Mouse (Mus musculus) heart, postnatal 0 days (tissue): ENCODE results near the gene Eif3l. TPM values are rescaled to one million over a fixed set of nuclear protein-coding genes. Genes with fewer than 3 reads are reported as not detected.
A peak's percentile ranks its signal among the peaks of the same experiment; 100 is the strongest.

Experiments used
- ATAC-seq: fragments of 200-750 bp; cut with Nextera tagmentation; 2 replicates; pipeline ENCODE4 v1.8.0; 2017; ENCODE audit warnings: low read depth, moderate number of reproducible peaks, moderate library complexity; ENCODE audit not compliant: insufficient read depth
- DNase-seq: peaks from one replicate; pipeline ENCODE4 v3.0.0-alpha.2; 2016; ENCODE audit warnings: low spot score
- H3K27ac ChIP-seq: fragments of 300-500 bp; sonication (generic); 2 replicates; pipeline ENCODE4 v1.5.1; 2014; ENCODE audit warnings: low read depth, mild to moderate bottlenecking
- H3K27me3 ChIP-seq: fragments of 300-500 bp; sonication (generic); 2 replicates; pipeline ENCODE4 v1.6.1; 2014; ENCODE audit warnings: low read length, mixed read lengths; ENCODE audit not compliant: control insufficient read depth, insufficient read depth
- H3K36me3 ChIP-seq: fragments of 300-500 bp; sonication (generic); replicated peaks from 2 replicates; pipeline ENCODE4 v1.6.1; 2014; ENCODE audit warnings: low read length, mixed read lengths; ENCODE audit not compliant: control insufficient read depth, insufficient read depth
- H3K4me1 ChIP-seq: fragments of 300-500 bp; sonication (generic); 2 replicates; pipeline ENCODE4 v1.6.1; 2014; ENCODE audit warnings: antibody characterized with exemption; ENCODE audit not compliant: control insufficient read depth, insufficient read depth
- H3K4me2 ChIP-seq: fragments of 300-500 bp; sonication (generic); 2 replicates; pipeline ENCODE4 v1.6.1; 2014; ENCODE audit warnings: low read depth, mild to moderate bottlenecking, low read length, moderate library complexity
- H3K4me3 ChIP-seq: fragments of 300-500 bp; sonication (generic); 2 replicates; pipeline ENCODE4 v1.5.1; 2014; ENCODE audit warnings: low read depth, low read length
- H3K9ac ChIP-seq: fragments of 300-500 bp; sonication (generic); replicated peaks from 2 replicates; pipeline ENCODE4 v1.6.1; 2014; ENCODE audit warnings: low read depth, low read length, mixed read lengths
- H3K9me3 ChIP-seq: fragments of 300-500 bp; sonication (generic); replicated peaks from 2 replicates; pipeline ENCODE4 v1.6.1; 2016; ENCODE audit warnings: low read length; ENCODE audit not compliant: control insufficient read depth
- CTCF ChIP-seq: IDR thresholded peaks from 2 replicates; pipeline ENCODE4 v1.5.1; 2016; ENCODE audit warnings: antibody characterized with exemption, control low read depth, low read depth
- EP300 ChIP-seq: IDR thresholded peaks from 2 replicates; pipeline ENCODE4 v1.6.1; 2016; ENCODE audit warnings: antibody characterized with exemption, low read depth
- WGBS: fragments of 180-500 bp; shearing (Covaris S2); extraction: QIAGEN DNeasy Blood & Tissue Kit; methylation state at CpG from one replicate; pipeline ENCODE4 v1.1.7; 2014; 5-methylcytosine and 5-hydroxymethylcytosine counted together
- polyA plus RNA-seq: library from polyadenylated mRNA; unstranded; fragments of >200 nt; fragmentation: Nextera tagmentation; extraction: Ambion mirVana; gene quantifications from 2 replicates; pipeline ENCODE4 v1.2.1, GENCODE M21; 2015
- total RNA-seq: library from RNA; depleted of rRNA; stranded (reverse); fragments of >200 nt; gene quantifications from 2 replicates; pipeline ENCODE4 v1.2.3, GENCODE M21; 2014; ENCODE audit warnings: low replicate concordance

Gene Eif3l
- total and polyA plus RNA-seq, 2 experiments from 2014 or later: 123 to 183 TPM

GRCm38 (mm10) chr15:79101531-79101930 is 26.6 kb downstream of the Eif3l start:
- DNase-seq (no peak), ATAC-seq (no peak)
- Histone ChIP-seq H3K4me2 (no peak overlapping the region), H3K9me3 (no peaks in the 10 kb centered on the region), H3K27me3 (no peaks in the 10 kb centered on the region), H3K27ac (no peak overlapping the region), H3K36me3 (no peaks in the 10 kb centered on the region), H3K9ac (0 out of 2 replicates have a peak overlapping the region, but pooled peaks have one; percentile 4), H3K4me1 (peaks cover 51% of the 10 kb centered on the region), H3K4me3 (no peak overlapping the region)
- TF ChIP-seq CTCF: no peak
- no peak for TF ChIP-seq EP300

DNA sequence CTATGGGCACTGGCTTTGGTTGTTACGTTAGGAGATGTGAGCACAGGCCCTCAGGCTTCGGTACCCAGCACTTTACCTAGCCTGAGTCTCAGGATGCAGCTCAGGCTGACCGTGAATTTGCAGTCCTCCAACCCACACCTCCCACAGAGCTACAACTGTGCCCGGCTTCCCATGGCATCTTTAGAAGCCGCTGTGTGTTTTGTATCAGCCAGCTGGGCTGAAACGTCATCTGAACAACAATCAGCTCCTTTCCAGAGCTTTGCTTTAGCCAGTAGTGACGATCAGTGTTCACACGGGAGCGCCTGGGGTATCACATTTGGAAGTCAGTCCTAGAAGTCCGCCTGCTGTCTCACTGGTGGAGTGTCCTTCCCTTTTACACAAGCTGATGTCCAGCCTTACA is 28.3 kb downstream of the Eif3l start:
- Histone ChIP-seq H3K4me1 (peaks cover 37% of the 10 kb centered on the region), H3K27me3 (no peaks in the 10 kb centered on the region), H3K4me3 (no peak overlapping the region), H3K27ac (no peak overlapping the region), H3K36me3 (no peaks in the 10 kb centered on the region), H3K9me3 (no peaks in the 10 kb centered on the region), H3K9ac (no peak overlapping the region), H3K4me2 (no peak overlapping the region)
- no peak for ATAC-seq
- WGBS: 75% methylated on average over 10 of the region's 10 CpGs
- no peak for TF ChIP-seq CTCF
- TF ChIP-seq EP300: no peak
- no peak for DNase-seq

- Histone ChIP-seq H3K4me3 (no peak overlapping the region), H3K4me1 (peaks cover 18% of the 10 kb centered on the region)
Measured at GRCm38 (mm10) chr15:79105804-79106203, 30.8 kb downstream of the Eif3l start.

GRCm38 (mm10) chr15:79107966-79108365 is 33.0 kb downstream of the Eif3l start:
- H3K4me2 ChIP-seq: peak overlapping the region; percentile 98
- WGBS: 20% methylated on average over 7 of the region's 7 CpGs
- DNase-seq (no peak), ATAC-seq (no peak)
- 0 out of 2 replicates have a peak, but pooled peaks cover 15% of the 10 kb centered on the region for H3K4me1 ChIP-seq
- peaks cover 6% of the 10 kb centered on the region for H3K36me3 ChIP-seq
- no peaks in the 10 kb centered on the region for H3K9me3 ChIP-seq
- H3K4me3 ChIP-seq: peak overlapping the region; percentile 71; the same call in 1 of the 2 replicates
- no peak for TF ChIP-seq EP300
- TF ChIP-seq CTCF: no peak
- H3K27ac ChIP-seq: peak overlapping the region; percentile 96
- no peaks in the 10 kb centered on the region for H3K27me3 ChIP-seq
- peak overlapping the region; percentile 93 for H3K9ac ChIP-seq

More at GRCm38 (mm10) chr15:79105804-79106203, 30.8 kb downstream of the Eif3l start:
- WGBS: 29% methylated on average over 2 of the region's 2 CpGs
- ATAC-seq: no peak
- TF ChIP-seq CTCF (no peak), EP300 (no peak)
- Histone ChIP-seq H3K36me3 (no peaks in the 10 kb centered on the region), H3K4me2 (no peak overlapping the region), H3K27me3 (no peaks in the 10 kb centered on the region), H3K27ac (no peak overlapping the region), H3K9me3 (no peaks in the 10 kb centered on the region), H3K9ac (no peak overlapping the region)
- DNase-seq: no peak

GRCm38 (mm10) chr15:79108421-79109320 is 33.7 kb downstream of the Eif3l start, which contains the start of gene Micall1:
TSS of gene Micall1 (plus strand) at chr15:79108898.
- H3K27ac ChIP-seq: peak within 1 kb of the TSS; percentile 96
- under 1% methylated on average over 60 of the region's 85 CpGs for WGBS
- no peaks in the 10 kb centered on the region for H3K27me3 ChIP-seq
- H3K9me3 ChIP-seq: no peaks in the 10 kb centered on the region
- H3K36me3 ChIP-seq: peaks cover 11% of the 10 kb centered on the region
- no peak for TF ChIP-seq CTCF
- no peak for TF ChIP-seq EP300
- peak; percentile 79 for ATAC-seq
- H3K4me1 ChIP-seq: 0 out of 2 replicates have a peak, but pooled peaks cover 15% of the 10 kb centered on the region
- peak; percentile 49 for DNase-seq
- H3K4me2 ChIP-seq: peak within 1 kb of the TSS; percentile 98
- peak within 1 kb of the TSS; percentile 93 for H3K9ac ChIP-seq
- H3K4me3 ChIP-seq: peak within 1 kb of the TSS; percentile 71
